Mouse (Mus musculus) stomach, embryonic 15.5 days (tissue): ENCODE measurements at regions not wholly inside any gene's neighbourhood (a gene's known extent, or its start where the extent isn't known, plus 50 kb on each side); places are given as distances from the start of the nearest gene placed in this dataset.

Source experiments
- ATAC-seq: fragments of 200-750 bp; cut with Nextera tagmentation; 2 replicates; pipeline ENCODE4 v1.8.0; 2017; ENCODE audit warnings: low read depth, moderate number of reproducible peaks, moderate TSS enrichment; ENCODE audit not compliant: insufficient read depth, low FRiP score
- H3K27ac ChIP-seq: fragments of 300-500 bp; sonication (generic); 2 replicates; pipeline ENCODE4 v1.5.1; 2015; ENCODE audit warnings: mild to moderate bottlenecking, inconsistent platforms
- H3K27me3 ChIP-seq: fragments of 300-500 bp; sonication (generic); replicated peaks from 2 replicates; pipeline ENCODE4 v1.6.1; 2015; ENCODE audit warnings: inconsistent platforms
- H3K36me3 ChIP-seq: fragments of 300-500 bp; sonication (generic); 2 replicates; pipeline ENCODE4 v1.6.1; 2015; ENCODE audit warnings: inconsistent platforms
- H3K4me1 ChIP-seq: fragments of 300-500 bp; sonication (generic); 2 replicates; pipeline ENCODE4 v1.6.1; 2015; ENCODE audit warnings: inconsistent platforms
- H3K4me2 ChIP-seq: fragments of 300-500 bp; sonication (generic); 2 replicates; pipeline ENCODE4 v1.6.1; 2015; ENCODE audit warnings: mild to moderate bottlenecking, inconsistent platforms
- H3K4me3 ChIP-seq: fragments of 300-500 bp; sonication (generic); replicated peaks from 2 replicates; pipeline ENCODE4 v1.5.1; 2015; ENCODE audit warnings: inconsistent platforms
- H3K9ac ChIP-seq: fragments of 300-500 bp; sonication (generic); 2 replicates; pipeline ENCODE4 v1.6.1; 2015; ENCODE audit warnings: inconsistent platforms
- H3K9me3 ChIP-seq: fragments of 300-500 bp; sonication (generic); 2 replicates; pipeline ENCODE4 v1.6.1; 2016; ENCODE audit warnings: inconsistent platforms
- WGBS: fragments of 180-500 bp; shearing (Covaris S2); methylation state at CpG from one replicate; pipeline ENCODE4 v1.1.7; 2015; 5-methylcytosine and 5-hydroxymethylcytosine counted together

GRCm38 (mm10) chr3:131941961-131942753, 142.9 kb upstream of the Dkk2 start:
- H3K9me3 ChIP-seq = no peaks in the 10 kb centered on the region
- H3K36me3 ChIP-seq = no peaks in the 10 kb centered on the region
- no peak overlapping the region for H3K9ac ChIP-seq
- no peak overlapping the region for H3K4me3 ChIP-seq
- H3K4me1 ChIP-seq = no peaks in the 10 kb centered on the region
- no peak for ATAC-seq
- peak overlapping the region; percentile 16; the same call in 1 of the 2 replicates for H3K4me2 ChIP-seq
- no peak overlapping the region for H3K27ac ChIP-seq
- 47% methylated on average over 24 of the region's 24 CpGs for WGBS
- H3K27me3 ChIP-seq = no peaks in the 10 kb centered on the region

GRCm38 (mm10) chr3:131943436-131943835, 141.7 kb upstream of the Dkk2 start:
- 88% methylated on average over 7 of the region's 7 CpGs for WGBS

GRCm38 (mm10) chr3:131955771-131956170, 129.3 kb upstream of the Dkk2 start:
- Histone ChIP-seq H3K4me3 (no peak overlapping the region), H3K9me3 (no peaks in the 10 kb centered on the region), H3K27me3 (no peaks in the 10 kb centered on the region), H3K27ac (no peak overlapping the region), H3K36me3 (no peaks in the 10 kb centered on the region), H3K4me2 (no peak overlapping the region), H3K9ac (no peak overlapping the region), H3K4me1 (no peaks in the 10 kb centered on the region)
- 95% methylated on average over 11 of the region's 11 CpGs for WGBS
- no peak for ATAC-seq

More at GRCm38 (mm10) chr3:131943436-131943835, 141.7 kb upstream of the Dkk2 start:
- Histone ChIP-seq H3K4me1 (no peaks in the 10 kb centered on the region), H3K4me2 (no peak overlapping the region), H3K9me3 (no peaks in the 10 kb centered on the region), H3K4me3 (no peak overlapping the region), H3K27ac (no peak overlapping the region), H3K36me3 (no peaks in the 10 kb centered on the region), H3K9ac (no peak overlapping the region), H3K27me3 (no peaks in the 10 kb centered on the region)
- ATAC-seq = no peak

- H3K9me3 ChIP-seq = no peaks in the 10 kb centered on the region
- no peak overlapping the region for H3K4me2 ChIP-seq
- WGBS = 83% methylated on average over 1 of the region's 1 CpGs
- no peaks in the 10 kb centered on the region for H3K4me1 ChIP-seq
- H3K9ac ChIP-seq = no peak overlapping the region
- H3K27ac ChIP-seq = no peak overlapping the region
- H3K4me3 ChIP-seq = no peak overlapping the region
- no peaks in the 10 kb centered on the region for H3K36me3 ChIP-seq
- H3K27me3 ChIP-seq = no peaks in the 10 kb centered on the region
- ATAC-seq = no peak
Observed at GRCm38 (mm10) chr3:131960636-131961035, 124.5 kb upstream of the Dkk2 start.

- no peaks in the 10 kb centered on the region for H3K9me3 ChIP-seq
- ATAC-seq = no peak
- H3K4me2 ChIP-seq = no peak overlapping the region
- H3K27ac ChIP-seq = no peak overlapping the region
- H3K4me3 ChIP-seq = no peak overlapping the region
- no peaks in the 10 kb centered on the region for H3K36me3 ChIP-seq
- H3K27me3 ChIP-seq = no peaks in the 10 kb centered on the region
- no peaks in the 10 kb centered on the region for H3K4me1 ChIP-seq
- no peak overlapping the region for H3K9ac ChIP-seq
Observed at GRCm38 (mm10) chr3:131961571-131961970, 123.5 kb upstream of the Dkk2 start.

GRCm38 (mm10) chr3:131962870-131963269, 122.2 kb upstream of the Dkk2 start:
- 77% methylated on average over 2 of the region's 2 CpGs for WGBS
- no peak for ATAC-seq
- H3K9ac ChIP-seq = no peak overlapping the region

GRCm38 (mm10) chr3:131964952-131965351, 120.1 kb upstream of the Dkk2 start:
- no peak for ATAC-seq
- H3K9ac ChIP-seq = no peak overlapping the region
- WGBS = 84% methylated on average over 9 of the region's 9 CpGs
- H3K4me1 ChIP-seq = no peaks in the 10 kb centered on the region
- no peak overlapping the region for H3K27ac ChIP-seq
- H3K4me3 ChIP-seq = no peak overlapping the region
- H3K36me3 ChIP-seq = no peaks in the 10 kb centered on the region
- no peak overlapping the region for H3K4me2 ChIP-seq
- H3K9me3 ChIP-seq = no peaks in the 10 kb centered on the region
- H3K27me3 ChIP-seq = no peaks in the 10 kb centered on the region

More at GRCm38 (mm10) chr3:131962870-131963269, 122.2 kb upstream of the Dkk2 start:
- Histone ChIP-seq H3K4me2 (no peak overlapping the region), H3K36me3 (no peaks in the 10 kb centered on the region), H3K27me3 (no peaks in the 10 kb centered on the region), H3K9me3 (no peaks in the 10 kb centered on the region), H3K4me3 (no peak overlapping the region), H3K4me1 (no peaks in the 10 kb centered on the region), H3K27ac (no peak overlapping the region)

GRCm38 (mm10) chr3:131965456-131966160, 119.5 kb upstream of the Dkk2 start:
- Histone ChIP-seq H3K4me3 (no peak overlapping the region), H3K36me3 (no peaks in the 10 kb centered on the region), H3K9me3 (no peaks in the 10 kb centered on the region), H3K4me1 (no peaks in the 10 kb centered on the region), H3K27ac (no peak overlapping the region), H3K9ac (no peak overlapping the region), H3K4me2 (no peak overlapping the region), H3K27me3 (no peaks in the 10 kb centered on the region)
- no peak for ATAC-seq
- WGBS = 79% methylated on average over 9 of the region's 9 CpGs

GRCm38 (mm10) chr3:131967288-131967687, 117.8 kb upstream of the Dkk2 start:
- Histone ChIP-seq H3K36me3 (no peaks in the 10 kb centered on the region), H3K9me3 (no peaks in the 10 kb centered on the region), H3K9ac (no peak overlapping the region), H3K4me2 (no peak overlapping the region), H3K4me1 (no peaks in the 10 kb centered on the region), H3K27ac (no peak overlapping the region), H3K4me3 (no peak overlapping the region), H3K27me3 (no peaks in the 10 kb centered on the region)
- ATAC-seq = no peak
- 65% methylated on average over 11 of the region's 11 CpGs for WGBS

GRCm38 (mm10) chr3:131970827-131971226, 114.3 kb upstream of the Dkk2 start:
- H3K27me3 ChIP-seq = no peaks in the 10 kb centered on the region
- no peak for ATAC-seq
- H3K9ac ChIP-seq = no peak overlapping the region
- 78% methylated on average over 1 of the region's 1 CpGs for WGBS
- H3K4me3 ChIP-seq = no peak overlapping the region
- H3K9me3 ChIP-seq = no peaks in the 10 kb centered on the region
- no peak overlapping the region for H3K4me2 ChIP-seq
- H3K36me3 ChIP-seq = no peaks in the 10 kb centered on the region
- H3K27ac ChIP-seq = no peak overlapping the region
- no peaks in the 10 kb centered on the region for H3K4me1 ChIP-seq

- H3K27ac ChIP-seq = no peak overlapping the region
- 36% methylated on average over 7 of the region's 7 CpGs for WGBS
- no peaks in the 10 kb centered on the region for H3K9me3 ChIP-seq
- 0 out of 2 replicates have a peak, but pooled peaks have one; percentile 65 for ATAC-seq
- H3K9ac ChIP-seq = no peak overlapping the region
- H3K36me3 ChIP-seq = no peaks in the 10 kb centered on the region
- no peaks in the 10 kb centered on the region for H3K4me1 ChIP-seq
- no peak overlapping the region for H3K4me2 ChIP-seq
- no peaks in the 10 kb centered on the region for H3K27me3 ChIP-seq
- H3K4me3 ChIP-seq = no peak overlapping the region
Observed at GRCm38 (mm10) chr3:131975940-131976628, 109.0 kb upstream of the Dkk2 start.

GRCm38 (mm10) chr3:131983292-131983691, 101.8 kb upstream of the Dkk2 start:
- no peaks in the 10 kb centered on the region for H3K9me3 ChIP-seq
- H3K4me1 ChIP-seq = no peaks in the 10 kb centered on the region
- no peak overlapping the region for H3K9ac ChIP-seq
- ATAC-seq = no peak
- 68% methylated on average over 2 of the region's 2 CpGs for WGBS
- H3K27ac ChIP-seq = no peak overlapping the region
- no peaks in the 10 kb centered on the region for H3K27me3 ChIP-seq
- no peaks in the 10 kb centered on the region for H3K36me3 ChIP-seq
- H3K4me2 ChIP-seq = no peak overlapping the region
- H3K4me3 ChIP-seq = no peak overlapping the region
